Mouse (Mus musculus) neutrophil, adult 83 days (primary cell): ENCODE measurements around the gene Itgb8. TPM values are rescaled to one million over a fixed set of nuclear protein-coding genes. Genes with fewer than 3 reads are reported as not detected.

Source experiments
- total RNA-seq, 2 experiments: library from RNA; stranded (reverse); gene quantifications; one replicate each; pipeline ENCODE4 v1.2.4; 2023

The Itgb8 gene
- total RNA-seq = under 1 TPM in 1 of 2 experiments, not detected in 1; 0.13 TPM

DNA sequence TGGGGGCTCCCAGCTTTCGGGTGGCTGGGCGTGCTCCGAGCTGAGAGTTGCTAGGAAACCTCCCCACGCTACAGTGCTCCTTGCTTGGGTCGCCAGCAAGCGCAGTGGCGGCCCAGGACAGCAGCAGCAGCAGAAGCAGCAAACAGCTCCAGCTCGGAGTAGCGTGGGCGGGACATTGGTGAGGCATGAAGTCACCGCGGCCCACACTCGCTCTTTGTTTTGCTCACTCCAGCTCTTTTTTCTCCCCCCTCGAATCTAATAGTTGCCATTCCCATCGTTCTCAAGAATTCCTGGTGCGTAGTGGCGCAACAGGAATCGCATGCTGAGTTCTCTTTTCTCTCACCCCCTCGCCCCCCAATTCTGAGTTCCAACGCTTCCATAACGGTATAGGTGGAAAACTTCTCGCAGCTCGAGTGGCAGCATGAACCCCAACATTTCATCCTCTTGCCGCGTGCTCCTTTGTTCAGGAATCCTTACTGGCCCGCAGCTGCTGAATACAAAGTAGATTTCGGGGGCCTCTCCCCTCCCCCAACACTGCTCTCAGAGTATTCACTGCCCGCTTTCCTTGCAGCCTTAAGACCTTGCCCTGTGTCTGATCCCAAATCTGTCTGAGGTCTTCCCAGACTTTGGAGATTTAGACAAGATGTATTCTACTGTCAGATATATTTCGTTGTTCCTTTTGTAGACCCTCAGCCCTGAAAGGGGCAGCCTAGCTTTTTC is at the start of gene Itgb8:
Gene Itgb8, minus strand, starts transcription at position 107 of the 720 bp plus-strand sequence.

Other genes with a start within 250 kb of the Itgb8 start
- not detected for gene Macc1, start 75.5 kb upstream of the Itgb8 start, total RNA-seq